Mouse (Mus musculus): ENCODE data around the gene Sigirr.
A peak's percentile ranks its signal among the peaks of the same experiment; 100 is the strongest.

Sigirr gene

DNA sequence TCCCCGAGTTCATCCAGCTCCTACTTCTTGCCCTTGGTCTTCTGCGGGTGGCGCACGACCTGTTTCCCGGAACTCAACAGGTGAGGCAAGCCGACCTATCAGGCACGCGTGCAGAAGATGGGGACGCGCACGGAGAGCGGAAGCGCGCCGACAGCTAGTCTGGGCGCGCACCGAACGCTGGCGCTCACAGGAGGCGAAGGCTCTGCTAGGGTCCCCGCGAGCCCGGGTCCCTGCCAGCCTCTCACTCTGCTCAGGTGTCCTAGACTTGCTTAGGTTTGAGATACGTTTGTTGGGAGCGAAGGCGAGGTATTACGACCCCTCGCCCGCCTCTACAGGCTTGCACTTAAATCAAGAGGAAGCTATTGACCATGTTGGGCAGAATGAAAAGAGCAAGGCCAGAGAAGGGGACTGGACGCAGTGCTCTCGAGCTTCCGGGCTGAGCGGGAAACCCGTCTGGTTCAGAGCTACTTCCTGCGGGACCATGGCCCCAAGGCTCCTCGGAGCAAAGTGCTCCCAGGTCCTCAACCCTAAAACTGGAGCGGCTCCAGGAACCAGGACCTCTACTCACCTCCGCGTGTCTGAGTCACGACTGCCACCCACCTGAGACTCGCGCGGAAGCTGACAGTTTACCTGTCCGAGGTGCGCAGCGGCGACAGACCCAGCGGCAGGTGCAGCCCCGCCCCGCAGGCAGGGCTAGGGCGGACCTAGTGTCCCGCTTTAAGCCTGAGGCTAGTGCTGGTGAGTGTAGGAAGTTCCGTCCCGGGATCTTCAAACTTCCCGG is at the start of gene Sigirr:
Sigirr (minus strand) TSS at position 662 of the 781 bp plus-strand sequence.
- DNase-seq: peak; percentile 43

DNA sequence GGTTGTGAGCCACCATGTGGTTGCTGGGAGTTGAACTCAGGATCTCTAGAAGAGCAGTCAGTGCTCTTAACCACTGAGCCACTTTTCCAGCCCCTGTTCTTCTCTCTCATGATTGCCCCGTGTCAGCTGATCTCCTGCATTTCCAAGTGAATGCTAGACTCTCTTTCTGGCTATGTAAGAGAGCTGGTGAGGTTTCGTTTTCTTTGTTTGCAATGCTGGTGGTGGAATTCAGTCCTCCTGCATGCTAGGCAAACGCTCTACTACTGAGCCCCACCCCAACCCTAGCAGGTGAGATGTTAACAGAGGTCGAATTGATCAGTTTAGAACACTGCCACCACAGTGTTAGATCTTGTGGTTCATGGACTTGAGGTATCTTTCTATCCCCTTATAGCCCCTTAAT is 48.3 kb upstream of the Sigirr start:
- no peak for DNase-seq

DNA sequence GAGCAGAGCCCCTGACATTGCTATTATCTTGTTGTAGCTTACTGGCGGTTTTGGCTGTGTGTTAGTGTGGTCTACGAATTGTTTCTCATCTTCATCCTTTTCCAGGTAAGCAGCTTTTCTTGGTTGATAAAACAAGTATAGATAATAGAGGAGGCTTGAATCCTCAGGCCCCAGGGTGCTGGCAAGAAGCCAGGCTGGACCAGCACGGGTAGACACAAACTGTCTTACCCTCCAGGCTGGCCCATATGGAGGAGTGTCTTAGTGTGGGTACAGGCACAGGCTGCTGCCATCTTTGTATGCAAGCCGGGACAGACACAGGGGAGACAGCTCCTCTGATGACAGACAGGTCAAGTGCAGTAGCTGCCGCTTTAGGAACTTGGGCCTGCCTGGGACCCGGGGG is 46.7 kb upstream of the Sigirr start:
- DNase-seq: no peak

DNA sequence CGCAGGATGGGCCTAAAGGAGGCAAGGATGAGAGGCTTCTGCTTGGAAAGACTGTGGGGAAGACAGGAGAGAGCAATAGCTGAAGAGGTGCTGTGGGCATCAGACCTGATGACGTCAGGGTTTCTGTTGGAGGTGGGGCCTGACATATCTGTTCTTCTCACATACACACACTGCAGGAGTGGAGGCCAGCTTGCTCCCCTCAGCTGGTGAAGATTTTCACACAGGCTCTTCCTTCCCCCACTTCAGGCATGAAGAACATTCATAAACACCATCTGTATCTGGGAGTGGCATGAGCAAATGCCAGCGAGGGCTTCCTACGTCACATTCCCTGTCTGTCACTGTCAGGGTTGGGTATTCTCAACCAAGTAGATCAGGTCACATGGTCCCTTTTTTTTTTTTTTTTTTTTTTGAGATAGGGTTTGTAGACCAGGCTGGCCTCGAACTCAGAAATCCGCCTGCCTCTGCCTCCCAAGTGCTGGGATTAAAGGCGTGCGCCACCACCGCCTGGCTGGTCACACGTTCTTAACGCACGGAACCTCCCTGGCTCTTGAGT is 45.7 kb upstream of the Sigirr start:
- no peak for DNase-seq

DNA sequence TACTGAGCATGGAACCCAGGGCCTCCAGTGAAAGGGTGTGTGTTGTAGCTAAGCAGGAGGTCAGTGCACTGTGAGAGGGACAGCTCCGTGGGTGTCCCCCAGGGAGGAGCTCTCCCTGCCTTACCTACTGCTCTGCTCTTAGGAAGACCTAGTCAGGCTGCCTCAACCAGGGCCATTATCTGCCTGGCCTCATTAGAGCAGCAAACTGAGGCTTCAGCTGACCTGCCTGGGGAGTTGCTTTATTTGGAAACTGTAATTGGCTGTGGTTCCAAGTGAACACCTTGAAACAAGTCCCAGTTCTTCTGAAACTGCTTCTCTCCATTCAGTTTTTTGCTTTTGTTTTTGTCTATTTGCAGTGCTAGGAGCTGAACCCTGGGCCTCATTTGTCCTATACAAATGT is 45.0 kb upstream of the Sigirr start:
- DNase-seq: no peak

DNA sequence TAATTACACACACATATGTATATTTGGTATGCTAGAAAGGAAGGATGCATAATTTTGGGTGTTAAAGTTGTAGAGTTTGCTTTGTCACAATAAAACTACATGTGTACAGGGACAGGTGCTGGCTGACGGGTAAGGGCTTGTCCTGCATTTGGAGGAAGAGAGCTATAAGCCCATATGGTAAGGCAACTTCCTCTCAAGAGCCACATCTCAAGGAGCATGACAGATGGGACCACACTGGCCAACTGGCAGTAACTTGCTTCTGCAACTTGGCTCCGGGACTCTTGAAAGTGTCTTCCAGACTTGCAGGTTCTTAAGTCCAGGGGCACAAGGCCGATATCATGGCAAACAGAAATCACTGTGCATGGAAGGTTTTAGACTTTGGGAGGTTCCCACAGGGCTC is 44.3 kb upstream of the Sigirr start:
- DNase-seq: no peak

DNA sequence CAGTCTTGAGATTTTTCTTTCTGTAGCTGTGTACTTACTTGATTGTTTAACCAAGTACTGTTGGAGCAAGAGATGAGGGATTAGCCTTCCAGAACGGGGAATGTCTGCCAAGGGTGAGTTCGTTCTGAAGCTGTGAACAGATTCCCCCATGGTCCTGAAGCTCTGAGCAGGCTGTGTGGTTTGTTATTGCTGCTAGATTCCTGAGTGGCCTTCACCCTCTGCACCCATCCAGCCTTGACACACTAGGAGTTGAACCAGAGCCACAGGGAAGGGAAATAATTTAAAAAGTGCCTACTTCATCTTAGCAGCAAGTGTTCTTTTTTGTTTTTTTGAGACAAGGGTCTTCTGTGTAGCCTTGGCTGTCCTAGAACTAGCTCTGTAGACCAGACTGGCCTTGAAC is 43.5 kb upstream of the Sigirr start:
- no peak for DNase-seq

DNA sequence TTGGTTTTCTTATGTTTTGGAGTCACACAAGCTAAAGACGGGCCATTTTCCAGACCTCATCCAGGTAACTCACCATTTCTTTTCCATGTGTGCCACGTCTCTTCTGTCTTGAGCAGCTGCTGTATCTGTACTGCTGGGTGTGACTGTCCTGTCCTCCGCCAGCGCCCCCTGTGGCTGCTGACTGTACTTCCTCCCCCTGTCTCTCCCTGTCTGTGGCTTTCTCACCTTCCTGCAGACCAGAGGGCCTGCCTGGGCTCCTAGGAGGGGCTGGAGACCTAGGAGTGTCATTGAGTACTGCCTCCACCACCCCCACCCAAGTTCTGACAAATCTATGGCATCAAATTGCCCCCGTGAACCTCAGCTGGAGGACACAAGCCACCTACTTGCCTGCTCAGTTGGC is 42.7 kb upstream of the Sigirr start:
- no peak for DNase-seq

DNA sequence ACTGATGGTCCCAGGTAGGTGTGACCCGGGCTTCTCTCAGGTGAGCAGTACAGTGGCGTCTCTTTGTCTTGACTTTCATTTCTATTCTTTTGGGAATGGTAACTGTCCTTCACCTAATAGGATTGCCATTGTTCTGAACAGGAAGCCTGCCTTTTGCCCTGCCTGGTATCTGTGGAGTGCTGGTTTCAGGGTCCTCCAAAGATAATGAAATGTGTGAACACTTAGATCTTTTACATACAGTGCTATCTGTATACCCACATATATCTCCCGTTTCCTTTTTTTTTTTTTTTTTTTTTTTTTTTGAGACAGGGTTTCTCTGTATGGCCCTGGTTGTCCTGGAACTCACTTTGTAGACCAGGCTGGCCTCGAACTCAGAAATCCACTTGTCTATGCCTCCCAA is 41.0 kb upstream of the Sigirr start:
- DNase-seq: no peak

DNA sequence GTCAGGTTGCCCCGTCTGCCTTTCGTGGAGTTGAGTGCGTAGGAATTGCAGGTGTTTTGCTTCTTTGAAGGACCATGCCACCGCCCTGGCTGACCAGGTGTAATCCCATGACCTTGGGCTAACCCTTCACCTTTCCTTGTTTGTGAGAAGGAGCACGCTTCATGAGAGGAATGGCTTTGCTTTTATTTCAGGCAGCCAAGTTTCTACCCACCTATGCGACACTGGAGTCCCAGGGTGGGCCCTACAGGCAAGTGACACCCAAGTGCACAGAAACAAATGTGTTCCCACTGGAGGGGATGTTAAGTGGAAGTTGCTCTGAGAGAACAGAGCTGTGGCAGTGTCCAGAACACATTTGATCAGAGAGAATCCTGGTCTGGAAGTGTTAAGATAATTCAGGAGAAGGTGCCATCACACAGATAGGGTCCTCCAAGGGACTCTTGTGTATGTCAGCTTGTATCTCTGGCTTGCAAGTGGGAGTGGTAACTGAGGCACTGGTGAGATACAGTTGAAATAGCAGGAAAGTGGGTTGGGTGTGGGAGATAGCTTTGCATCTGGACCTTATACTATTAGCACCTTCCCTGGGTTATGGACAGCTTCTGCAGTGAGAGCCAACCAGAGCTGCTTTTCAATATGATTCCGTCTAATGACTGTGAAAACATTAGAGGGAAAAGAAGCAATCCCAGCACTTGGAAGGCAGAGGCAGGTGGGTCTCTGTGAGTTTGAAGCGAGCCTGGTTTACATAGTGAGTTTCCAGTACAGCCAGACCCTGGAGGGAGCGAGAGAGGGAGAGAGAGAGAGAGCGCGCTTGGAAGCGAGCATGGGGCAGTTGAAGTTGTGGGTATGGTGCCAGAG is 31.8 kb upstream of the Sigirr start:
- no peak for DNase-seq

DNA sequence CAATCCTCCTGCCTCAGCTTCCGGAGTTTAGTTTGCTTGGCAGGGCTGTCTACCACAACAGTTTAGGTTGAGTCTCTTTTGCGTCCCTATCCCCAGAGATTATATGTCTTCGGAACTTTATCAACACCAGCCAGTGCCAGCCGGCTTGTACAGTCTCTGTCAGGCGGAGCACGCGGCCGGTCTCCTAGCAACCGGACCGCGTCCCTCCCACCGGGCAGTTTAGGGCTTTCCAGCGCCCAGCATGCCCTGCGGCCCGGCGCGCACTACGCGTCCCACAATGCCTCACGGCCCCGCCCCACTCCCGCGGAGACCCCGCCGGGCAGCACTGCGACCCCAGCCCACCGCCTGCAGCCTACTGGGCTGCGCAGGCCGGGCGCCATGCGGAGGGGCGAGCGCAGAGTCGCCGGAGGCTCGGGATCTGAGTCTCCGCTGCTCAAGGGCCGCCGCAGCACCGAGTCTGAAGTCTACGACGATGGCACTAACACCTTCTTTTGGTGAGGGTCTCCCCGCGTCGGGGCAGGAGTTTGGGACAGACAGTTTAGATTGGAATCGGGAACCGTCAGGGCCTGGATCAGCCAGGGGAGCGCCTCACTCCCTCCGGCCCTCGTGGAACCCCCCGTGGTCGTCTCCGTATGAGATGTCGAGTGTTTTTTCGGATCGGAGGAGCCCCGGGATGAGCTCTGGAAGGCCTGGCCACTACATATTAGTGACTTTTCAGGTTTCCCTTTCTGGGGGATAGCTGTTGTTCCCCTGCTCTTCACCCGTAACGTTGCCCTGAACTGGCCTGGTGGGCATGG is 30.9 kb upstream of the Sigirr start:
- peak; percentile 94 for DNase-seq

DNA sequence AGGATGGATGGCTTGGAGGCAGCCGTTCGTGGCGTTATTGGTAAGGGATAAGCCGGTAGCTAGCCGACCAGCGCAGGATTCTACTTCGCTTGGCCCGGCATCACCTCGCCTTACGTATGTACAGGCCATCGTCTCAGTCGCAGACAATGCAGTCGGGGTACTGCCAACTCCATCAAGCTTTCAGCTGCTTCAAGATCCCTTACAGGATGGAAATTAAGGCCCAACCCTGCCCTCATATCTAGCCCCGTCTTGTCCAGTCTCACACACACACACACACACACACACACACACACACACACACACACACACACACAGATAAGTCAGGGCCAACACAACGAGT is 23.1 kb upstream of the Sigirr start:
- DNase-seq: no peak

DNA sequence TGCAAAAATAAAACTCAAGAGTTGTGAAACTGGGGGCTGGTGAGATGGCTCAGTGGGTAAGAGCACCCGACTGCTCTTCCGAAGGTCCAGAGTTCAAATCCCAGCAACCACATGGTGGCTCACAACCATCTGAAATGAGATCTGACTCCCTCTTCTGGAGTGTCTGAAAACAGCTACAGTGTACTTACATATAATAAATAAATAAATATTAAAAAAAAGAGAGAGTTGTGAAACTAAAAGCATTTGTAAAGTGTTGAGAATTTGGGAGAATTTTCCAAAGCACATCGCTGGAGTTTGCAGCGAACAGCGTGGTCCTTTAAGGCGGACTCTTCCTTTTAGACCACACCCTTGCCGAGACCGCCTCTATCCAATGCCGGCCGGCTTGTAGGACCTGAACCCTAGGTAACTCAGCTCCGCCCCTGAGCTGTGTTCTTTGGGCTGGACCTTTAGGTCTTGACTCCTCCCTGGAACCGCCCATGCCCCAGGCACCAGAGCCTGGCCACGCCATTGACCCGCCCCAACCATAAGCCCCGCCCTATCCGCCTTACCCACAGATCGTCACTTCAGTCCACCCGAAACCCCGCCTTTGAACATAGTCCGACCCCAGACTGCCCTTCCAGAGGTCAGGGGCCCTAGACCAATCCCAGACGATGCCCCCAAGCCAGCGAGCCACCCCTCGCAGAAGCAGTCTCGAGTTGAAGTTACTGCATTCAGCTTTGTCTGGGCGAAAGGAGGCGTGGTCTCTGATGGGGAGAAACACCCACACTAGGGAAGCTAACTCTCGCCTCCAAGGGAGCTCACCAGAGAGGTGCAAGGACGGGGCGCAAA is 22.5 kb upstream of the Sigirr start:
- DNase-seq: peak; percentile 93

DNA sequence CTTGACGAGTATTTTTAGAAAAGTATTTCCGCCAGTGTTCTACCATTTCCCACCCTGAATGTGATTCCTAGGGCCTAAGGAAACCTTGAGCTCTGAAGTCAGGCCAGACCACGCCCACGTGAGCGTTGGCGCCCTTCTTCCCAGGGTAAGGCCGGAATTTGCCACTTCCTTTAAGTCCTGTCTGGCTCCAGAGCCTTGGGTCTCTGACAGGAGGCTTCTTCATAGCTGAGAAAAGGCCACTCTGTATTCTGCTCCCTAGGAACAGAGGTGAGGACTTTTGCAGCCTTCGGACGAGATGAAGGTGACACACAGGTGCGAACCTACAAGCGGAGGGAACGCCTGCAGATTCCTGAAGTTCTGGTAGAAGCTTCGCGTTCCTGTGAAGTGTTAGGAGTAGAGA is 21.9 kb upstream of the Sigirr start, which contains the start of gene Ptdss2:
Ptdss2 (plus strand) TSS at position 138 of the 400 bp plus-strand sequence.
- DNase-seq: no peak

DNA sequence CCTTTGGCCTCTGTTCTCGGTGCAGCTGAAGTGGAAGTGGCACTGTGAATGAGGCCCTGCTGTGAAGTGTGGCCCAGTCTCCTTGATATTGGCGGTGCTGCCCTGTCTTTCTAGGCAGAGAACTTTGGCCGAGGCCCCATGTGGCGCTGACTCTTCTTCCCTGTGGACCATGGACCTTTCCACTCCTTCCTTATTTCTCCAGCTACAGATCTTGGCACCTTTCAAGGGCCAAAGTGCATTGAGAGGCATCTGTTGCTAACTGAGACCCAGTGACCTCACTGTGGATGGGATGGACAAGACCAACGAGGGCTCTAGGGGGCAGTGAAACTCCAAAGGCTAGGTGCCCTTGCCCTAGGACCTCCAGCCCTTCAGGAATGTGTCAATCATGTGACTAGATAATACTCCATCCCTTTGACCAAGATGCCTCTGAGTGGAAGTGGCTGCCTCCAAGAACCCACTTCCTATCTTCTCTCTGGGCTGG is 20.7 kb upstream of the Sigirr start:
- DNase-seq: no peak

DNA sequence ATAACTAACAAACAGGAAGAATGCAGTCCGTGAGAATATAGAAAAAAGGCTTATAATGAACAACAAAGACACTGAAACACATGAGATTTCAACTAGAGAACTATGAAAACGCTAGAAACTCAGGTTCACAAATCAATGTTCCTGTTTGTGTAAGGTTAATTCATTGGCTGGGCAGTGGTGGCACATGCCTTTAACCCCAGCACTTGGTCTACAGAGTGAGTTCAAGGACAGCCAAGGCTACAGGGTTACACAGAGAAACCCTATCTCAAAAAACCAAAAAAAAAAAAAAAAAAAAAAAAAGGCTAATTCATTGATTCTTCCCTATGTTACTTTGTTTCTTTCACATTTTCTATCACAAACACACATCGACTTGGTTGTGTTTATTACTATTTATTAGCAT is 20.2 kb upstream of the Sigirr start:
- DNase-seq: no peak

DNA sequence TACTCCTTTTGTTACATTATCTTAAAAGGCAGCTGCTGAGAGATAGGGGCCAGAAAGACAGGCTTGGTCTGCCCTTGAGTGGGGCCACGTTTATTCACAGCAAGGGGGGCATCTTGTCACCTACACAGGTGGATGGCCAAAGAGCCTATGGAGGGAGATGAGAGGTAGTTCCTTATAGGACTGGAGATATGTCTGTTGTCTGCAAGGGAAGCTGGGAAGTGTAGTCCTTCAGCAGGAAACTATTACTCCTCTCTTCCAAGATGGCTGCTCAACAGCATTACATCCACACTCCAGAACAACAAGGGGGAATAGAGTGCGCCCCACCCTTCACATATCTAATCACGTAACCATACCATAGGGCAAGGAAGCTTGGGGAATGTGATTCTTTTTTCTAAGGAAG is 19.1 kb upstream of the Sigirr start:
- DNase-seq: no peak

DNA sequence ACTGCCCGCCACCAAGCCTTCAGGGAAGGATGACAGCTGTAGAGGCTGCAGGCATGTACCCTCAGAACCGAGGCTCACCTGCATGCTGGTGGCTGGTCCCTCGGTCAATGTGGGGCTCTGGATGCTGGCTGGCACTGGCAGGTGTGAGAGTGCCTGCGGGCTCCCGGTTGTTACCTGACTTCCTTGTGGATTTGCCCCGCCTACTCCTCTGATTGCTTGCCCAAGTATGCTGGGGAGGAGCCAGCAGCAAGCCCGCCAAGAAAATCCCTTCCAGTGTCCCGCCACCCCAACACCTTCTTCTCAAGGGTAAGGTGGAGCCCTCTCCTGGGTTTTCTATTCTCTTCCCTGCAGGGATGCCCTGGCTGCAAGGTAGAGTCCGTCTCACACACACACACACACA is 17.3 kb upstream of the Sigirr start, which contains the start of gene Ano9:
Ano9 (minus strand) TSS at position 171 of the 400 bp plus-strand sequence.
- DNase-seq: no peak

DNA sequence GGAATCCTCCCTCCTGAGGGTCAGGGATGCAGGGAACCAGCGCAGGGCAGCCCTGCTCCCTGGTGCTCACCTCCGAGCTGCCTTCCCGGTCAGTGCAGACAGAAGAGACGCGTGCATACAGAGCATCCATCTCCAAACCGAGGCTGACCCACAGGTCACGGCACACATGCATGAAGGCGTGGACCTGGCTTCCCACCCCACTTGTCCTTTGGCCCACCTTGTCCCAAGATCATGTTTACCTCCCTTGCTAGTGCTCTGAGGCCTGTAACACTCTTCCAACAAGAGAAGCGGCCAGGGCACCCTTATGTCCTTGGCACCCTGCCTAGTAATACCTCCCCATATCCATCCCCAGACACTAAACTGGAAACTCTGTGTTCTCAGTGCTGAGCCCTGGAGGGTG is 15.5 kb upstream of the Sigirr start:
- no peak for DNase-seq

DNA sequence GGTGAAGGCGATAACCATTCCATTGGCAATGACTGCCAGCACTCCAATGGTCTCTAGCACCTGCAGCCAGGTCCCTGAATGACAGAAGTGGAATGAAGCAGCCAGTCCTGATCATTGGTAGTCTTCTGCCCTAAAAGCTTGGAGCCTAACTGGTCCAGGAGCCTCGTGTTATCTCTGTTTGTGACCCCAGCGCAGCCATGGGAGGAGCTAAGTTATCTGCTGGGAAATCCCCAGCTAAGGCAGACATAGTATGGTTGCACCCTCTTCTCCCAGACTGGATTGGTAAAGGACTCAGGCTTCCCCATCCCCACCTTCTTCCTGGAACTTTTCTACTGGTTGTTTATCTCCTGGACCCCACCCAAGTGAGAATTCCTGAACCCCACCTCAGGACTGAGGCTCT is 2.8 kb upstream of the Sigirr start:
- no peak for DNase-seq

DNA sequence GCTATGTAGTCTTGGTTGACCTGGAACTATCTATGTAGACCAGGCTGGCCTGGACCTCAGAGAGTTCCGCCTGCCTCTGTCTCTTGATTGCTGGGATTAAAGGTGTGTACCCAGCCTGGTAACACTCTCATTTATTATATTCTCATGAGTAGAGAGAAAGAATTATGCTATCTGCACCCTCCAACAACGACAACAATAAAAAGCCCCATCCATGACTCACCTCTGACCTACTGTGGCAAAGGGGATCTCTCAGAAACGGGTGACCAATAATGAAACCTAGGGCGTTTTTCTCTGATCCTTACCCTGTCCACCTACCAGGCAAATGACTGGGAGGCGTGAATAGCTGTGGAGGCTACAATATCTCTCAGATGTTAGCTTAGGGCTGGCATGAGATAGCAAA is 3.2 kb downstream of the Sigirr start:
- DNase-seq: no peak

DNA sequence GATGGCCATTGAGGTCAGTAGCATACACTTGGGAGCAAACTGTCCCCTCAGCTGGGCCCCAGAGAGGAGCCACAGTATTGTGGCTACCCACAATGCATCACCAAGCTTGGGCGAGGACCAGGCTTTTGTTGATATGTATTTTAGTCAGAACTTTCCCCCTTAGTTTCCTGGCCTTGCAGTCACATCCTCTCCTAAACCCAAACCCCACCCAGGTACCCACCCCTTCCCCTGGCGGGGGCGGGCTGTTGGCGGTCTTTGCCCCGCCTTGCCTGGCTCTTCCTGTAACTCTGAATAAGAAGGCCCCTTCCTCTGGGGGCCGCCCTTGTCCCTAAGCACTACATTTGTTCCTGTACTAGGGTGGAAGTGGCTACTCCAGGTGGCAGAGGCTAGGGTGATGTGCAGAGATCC is 3.7 kb downstream of the Sigirr start:
- DNase-seq: no peak

Measured in right cerebral cortex, adult 18-20 months (tissue).